10 mouse cellular contexts compared by ENCODE assay signal in the genomic region with DNA sequence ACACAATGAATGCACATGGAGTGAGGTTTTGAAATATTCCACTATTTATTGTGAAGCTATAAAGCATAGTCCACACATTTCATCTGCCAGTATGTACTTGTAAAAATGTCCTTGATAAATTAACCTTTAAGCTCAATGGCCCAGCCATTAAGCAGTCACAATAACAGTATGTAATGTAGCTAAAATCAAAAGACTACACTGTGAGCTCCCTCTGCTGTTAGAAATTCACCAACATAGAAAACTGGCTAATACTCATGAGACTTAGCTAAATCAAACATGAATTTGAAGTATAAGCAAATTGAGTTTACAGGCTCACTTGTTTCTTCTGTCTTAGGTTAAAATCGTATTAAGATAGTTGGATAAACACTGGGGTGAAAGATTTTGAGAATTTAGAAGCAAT.
DNase-seq lines count a peak whose midpoint lies in the region; ATAC-seq and TF ChIP-seq lines count a peak whose summit lies in the region.
"Had no signal": no experiment of that assay in that cellular context is flagged by ENCODE, and none has a peak within 500 bp of the region (broad histone marks: within the 10 kb centered on the region; RNA-seq: fewer than 3 reads in every experiment).

No protein-coding gene starts in this region.

- no peaks in the 10 kb centered on the region for H3K36me3 ChIP-seq in kidney, adult 2 months (ENCODE audit: control insufficient read depth, insufficient read depth, low read length)
- no peaks in the 10 kb centered on the region for H3K36me3 ChIP-seq in midbrain, postnatal 0 days (ENCODE audit: insufficient read depth, low read length)
- H3K36me3 ChIP-seq in midbrain, embryonic 10.5 days: no peaks in the 10 kb centered on the region
- H3K36me3 ChIP-seq: heart, embryonic 13.5 days; neural tube, embryonic 12.5 days had no signal

- no peak for TF ChIP-seq CTCF in kidney, adult 2 months (conservative IDR thresholded peaks at IDR 0.05; ENCODE audit: insufficient read depth, insufficient read length, low read depth, low read length)
- TF ChIP-seq CTCF in midbrain, postnatal 0 days (IDR thresholded peaks at IDR 0.05): peak; percentile 78

- no peak overlapping the region for H3K4me3 ChIP-seq in kidney, adult 2 months (ENCODE audit: insufficient read depth, low read depth, low read length)
- no peak overlapping the region for H3K4me3 ChIP-seq in midbrain, postnatal 0 days (ENCODE audit: low read depth, low read length)
- no peak overlapping the region for H3K4me3 ChIP-seq in midbrain, embryonic 10.5 days
- H3K4me3 ChIP-seq: heart, embryonic 13.5 days; neural tube, embryonic 12.5 days had no signal

- TF ChIP-seq POLR2A in kidney, adult 2 months (IDR thresholded peaks at IDR 0.05; ENCODE audit: low read depth, low read length): no peak

- no peaks in the 10 kb centered on the region for H3K9me3 ChIP-seq in midbrain, postnatal 0 days (ENCODE audit: low read length)
- H3K9me3 ChIP-seq in midbrain, embryonic 10.5 days (replicated peaks): no peaks in the 10 kb centered on the region
- H3K9me3 ChIP-seq: heart, embryonic 13.5 days; neural tube, embryonic 12.5 days had no signal

- no peak for ATAC-seq in midbrain, postnatal 0 days (ENCODE audit: low FRiP score)

- no peaks in the 10 kb centered on the region for H3K27me3 ChIP-seq in kidney, adult 2 months (replicated peaks; ENCODE audit: control insufficient read depth, insufficient read depth, low read length)
- H3K27me3 ChIP-seq in midbrain, postnatal 0 days (ENCODE audit: insufficient read depth, low read length): no peaks in the 10 kb centered on the region
- no peaks in the 10 kb centered on the region for H3K27me3 ChIP-seq in midbrain, embryonic 10.5 days (ENCODE audit: low read depth, poor library complexity, severe bottlenecking)
- H3K27me3 ChIP-seq: heart, embryonic 13.5 days; neural tube, embryonic 12.5 days had no signal

- no peaks in the 10 kb centered on the region for H3K4me1 ChIP-seq in kidney, adult 2 months (ENCODE audit: control insufficient read depth, insufficient read depth, low read length)
- H3K4me1 ChIP-seq in midbrain, postnatal 0 days (ENCODE audit: insufficient read depth, low read length): no peaks in the 10 kb centered on the region
- no peaks in the 10 kb centered on the region for H3K4me1 ChIP-seq in midbrain, embryonic 10.5 days
- H3K4me1 ChIP-seq: heart, embryonic 13.5 days; neural tube, embryonic 12.5 days had no signal

- H3K4me2 ChIP-seq in midbrain, postnatal 0 days (ENCODE audit: low read depth, low read length, poor library complexity, severe bottlenecking): no peak overlapping the region
- H3K4me2 ChIP-seq: heart, embryonic 13.5 days; neural tube, embryonic 12.5 days had no signal

- no peak overlapping the region for H3K27ac ChIP-seq in kidney, adult 2 months (ENCODE audit: insufficient read depth, low read depth, low read length)
- H3K27ac ChIP-seq in midbrain, postnatal 0 days (ENCODE audit: low read depth, low read length): no peak overlapping the region
- no peak overlapping the region for H3K27ac ChIP-seq in midbrain, embryonic 10.5 days (replicated peaks)
- H3K27ac ChIP-seq: heart, embryonic 13.5 days; neural tube, embryonic 12.5 days had no signal

- no peak overlapping the region for H3K9ac ChIP-seq in midbrain, postnatal 0 days (replicated peaks; ENCODE audit: low read length, poor library complexity, severe bottlenecking)
- H3K9ac ChIP-seq: heart, embryonic 13.5 days; neural tube, embryonic 12.5 days had no signal

- WGBS in kidney, adult 2 months: 53% methylated on average over 1 of the region's 1 CpGs
- 49% methylated on average over 1 of the region's 1 CpGs for WGBS in midbrain, postnatal 0 days
- 69% methylated on average over 1 of the region's 1 CpGs for WGBS in midbrain, embryonic 10.5 days

- peak; percentile 2 for DNase-seq in adrenal gland, postnatal 10 days
- DNase-seq in adrenal gland, postnatal 25 days: no peak
- peak; percentile 2 for DNase-seq in kidney, adult 2 months
- no peak for DNase-seq in kidney, adult 11 months
- peak; percentile 75 for DNase-seq in midbrain, postnatal 0 days (ENCODE audit: low spot score)
- no peak for DNase-seq in midbrain, embryonic 10.5 days (ENCODE audit: low spot score)
- DNase-seq in retina, postnatal 7 days (ENCODE audit: low read depth, low spot score): peak; percentile 5
- no peak for DNase-seq in adrenal gland, postnatal 4 days (ENCODE audit: low spot score in 2 of 2)

Comparison
In these comparisons a context has a peak if more than half of its experiments do, and no peak if none do; other contexts are left out.
1. DNase-seq: peak in adrenal gland, postnatal 10 days (single experiment), kidney, adult 2 months (single experiment), midbrain, postnatal 0 days (single experiment) and retina, postnatal 7 days (single experiment); none in adrenal gland, postnatal 25 days (single experiment), kidney, adult 11 months (single experiment), midbrain, embryonic 10.5 days (single experiment) and adrenal gland, postnatal 4 days (0 of 2).